Mouse (Mus musculus): ENCODE results near the gene Best2. TPM values are rescaled to one million over a fixed set of nuclear protein-coding genes. Genes with fewer than 3 reads are reported as not detected.

Gene Best2
- polyA plus RNA-seq (2017; shearing (Covaris generic)), result not detected

DNA sequence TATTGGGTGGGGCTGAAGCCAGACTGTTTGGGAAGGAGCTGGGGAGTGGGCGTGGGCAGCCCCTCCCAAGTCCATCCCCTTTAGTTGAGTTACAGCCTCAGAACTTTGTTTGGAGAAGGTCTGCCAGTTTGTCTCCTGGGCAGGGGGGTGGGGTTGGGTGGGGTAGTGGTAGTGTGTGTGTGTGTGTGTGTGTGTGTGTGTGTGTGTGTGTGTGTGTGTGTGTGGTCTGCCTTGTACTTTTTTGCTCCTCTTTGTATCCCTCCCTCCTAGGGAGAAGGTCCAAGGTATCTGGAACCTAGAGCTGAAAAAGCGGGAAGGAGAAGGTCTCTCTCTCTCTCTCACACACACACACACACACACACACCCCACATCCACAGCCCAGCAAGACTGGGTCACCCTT lies at the start of gene Best2:
TSS of gene Best2 (minus strand) at position 101 of the 400 bp plus-strand sequence.

GRCm38 (mm10) chr8:85059879-85060616 lies 45.7 kb upstream of the Best2 start, which contains the start of gene Fbxw9:
TSS of gene Fbxw9 (plus strand) at chr8:85060055.

GRCm38 (mm10) chr8:85036718-85037365 lies 22.5 kb upstream of the Best2 start, which contains the start of gene Tnpo2:
TSS of gene Tnpo2 (plus strand) at chr8:85036915.

GRCm38 (mm10) chr8:85026670-85027515 lies 12.6 kb upstream of the Best2 start, which contains the start of gene Trir:
TSS of gene Trir (plus strand) at chr8:85026823.

GRCm38 (mm10) chr8:85025098-85025932 lies 11.0 kb upstream of the Best2 start, which contains the start of gene Asna1:
TSS of gene Asna1 (minus strand) at chr8:85025281.

DNA sequence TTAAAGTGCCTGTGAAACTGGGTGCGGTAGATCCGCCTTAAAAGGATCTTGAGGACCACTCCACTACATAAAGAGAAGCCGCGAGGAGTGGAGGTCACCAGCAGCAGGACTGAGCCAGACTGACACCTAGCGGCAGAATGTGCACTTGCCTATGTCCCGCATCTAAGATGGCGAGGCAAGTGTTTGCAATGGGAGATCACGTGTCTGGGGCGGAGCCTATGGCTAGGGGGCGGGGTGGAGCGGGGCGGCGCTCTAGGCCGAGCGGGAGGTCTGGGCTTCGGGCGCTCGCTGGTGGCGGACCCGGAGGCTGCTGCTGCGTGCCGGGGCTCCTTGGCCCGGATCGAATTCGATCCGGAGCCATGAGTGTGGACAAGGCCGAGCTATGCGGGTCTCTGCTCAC lies 24.0 kb downstream of the Best2 start, which contains the start of gene Hook2:
TSS of gene Hook2 (plus strand) at position 255 of the 400 bp plus-strand sequence.

GRCm38 (mm10) chr8:84978248-84978940 lies 35.9 kb downstream of the Best2 start, which contains the start of gene Junb:
TSS of gene Junb (minus strand) at chr8:84978718.

GRCm38 (mm10) chr8:84969241-84970134 lies 44.8 kb downstream of the Best2 start, which contains the start of the genes Gm49661, Prdx2 and Rnaseh2a:
TSS of gene Gm49661 (minus strand) at chr8:84969433.
TSS of gene Prdx2 (plus strand) at chr8:84969587.
TSS of gene Rnaseh2a (minus strand) at chr8:84969767.

Other genes starting within 250 kb of the Best2 start
- 4.7 TPM for gene Nfix, start 214.2 kb downstream of the Best2 start, polyA plus RNA-seq (2017; shearing (Covaris generic))
- gene Dand5, start 191.7 kb downstream of the Best2 start, polyA plus RNA-seq (2017; shearing (Covaris generic)), result 7.8 TPM
- 20.8 TPM for gene Gadd45gip1, start 183.0 kb downstream of the Best2 start, polyA plus RNA-seq (2017; shearing (Covaris generic))
- gene Rad23a, start 173.9 kb downstream of the Best2 start, polyA plus RNA-seq (2017; shearing (Covaris generic)), result 200 TPM
- gene Calr, start 167.6 kb downstream of the Best2 start, polyA plus RNA-seq (2017; shearing (Covaris generic)), result 494 TPM
- 110 TPM for gene Farsa, start 157.5 kb downstream of the Best2 start, polyA plus RNA-seq (2017; shearing (Covaris generic))
- 7.1 TPM for gene Syce2, start 142.4 kb downstream of the Best2 start, polyA plus RNA-seq (2017; shearing (Covaris generic))
- gene Gcdh, start 120.6 kb downstream of the Best2 start, polyA plus RNA-seq (2017; shearing (Covaris generic)), result 38.4 TPM
- 0.60 TPM for gene Klf1, start 112.6 kb downstream of the Best2 start, polyA plus RNA-seq (2017; shearing (Covaris generic))
- 22.3 TPM for gene Dnase2a, start 106.0 kb downstream of the Best2 start, polyA plus RNA-seq (2017; shearing (Covaris generic))
- 1.3 TPM for gene Mast1, start 77.2 kb downstream of the Best2 start, polyA plus RNA-seq (2017; shearing (Covaris generic))
- not detected for gene Rtbdn, start 67.5 kb downstream of the Best2 start, polyA plus RNA-seq (2017; shearing (Covaris generic))
- gene Gm49661, start 45.1 kb downstream of the Best2 start, polyA plus RNA-seq (2017; shearing (Covaris generic)), result not detected
- gene Prdx2, start 44.9 kb downstream of the Best2 start, polyA plus RNA-seq (2017; shearing (Covaris generic)), result 233 TPM
- gene Rnaseh2a, start 44.8 kb downstream of the Best2 start, polyA plus RNA-seq (2017; shearing (Covaris generic)), result 108 TPM
- 339 TPM for gene Junb, start 35.8 kb downstream of the Best2 start, polyA plus RNA-seq (2017; shearing (Covaris generic))
- gene Hook2, start 23.9 kb downstream of the Best2 start, polyA plus RNA-seq (2017; shearing (Covaris generic)), result 4.4 TPM
- 60.6 TPM for gene Asna1, start 10.8 kb upstream of the Best2 start, polyA plus RNA-seq (2017; shearing (Covaris generic))
- gene Trir, start 12.3 kb upstream of the Best2 start, polyA plus RNA-seq (2017; shearing (Covaris generic)), result 122 TPM
- 51.4 TPM for gene Tnpo2, start 22.4 kb upstream of the Best2 start, polyA plus RNA-seq (2017; shearing (Covaris generic))
- gene Fbxw9, start 45.5 kb upstream of the Best2 start, polyA plus RNA-seq (2017; shearing (Covaris generic)), result 10.1 TPM
- 2.5 TPM for gene Gm5741, start 53.5 kb upstream of the Best2 start, polyA plus RNA-seq (2017; shearing (Covaris generic))
- gene Dhps, start 57.2 kb upstream of the Best2 start, polyA plus RNA-seq (2017; shearing (Covaris generic)), result 57.7 TPM
- gene Wdr83os, start 66.2 kb upstream of the Best2 start, polyA plus RNA-seq (2017; shearing (Covaris generic)), result 190 TPM
- gene Wdr83, start 66.8 kb upstream of the Best2 start, polyA plus RNA-seq (2017; shearing (Covaris generic)), result 46.6 TPM
- gene Man2b1, start 68.7 kb upstream of the Best2 start, polyA plus RNA-seq (2017; shearing (Covaris generic)), result 167 TPM
- not detected for gene Zfp791, start 108.6 kb upstream of the Best2 start, polyA plus RNA-seq (2017; shearing (Covaris generic))
- not detected for gene Cks1brt, start 137.4 kb upstream of the Best2 start, polyA plus RNA-seq (2017; shearing (Covaris generic))
- gene Olfr371, start 211.5 kb upstream of the Best2 start, polyA plus RNA-seq (2017; shearing (Covaris generic)), result not detected